Mouse (Mus musculus) spleen, postnatal 10 days (tissue): ENCODE data around the gene Zdhhc17.

Experiments used
- DNase-seq, 2 experiments: peaks; one replicate each; pipeline ENCODE4 v3.0.0; 2021 to 2022; ENCODE audit warnings: low spot score in 2 of 2

Gene Zdhhc17

GRCm38 (mm10) chr10:110921890-110922289 is 88.0 kb downstream of the Zdhhc17 start:
- no peak for DNase-seq

DNA sequence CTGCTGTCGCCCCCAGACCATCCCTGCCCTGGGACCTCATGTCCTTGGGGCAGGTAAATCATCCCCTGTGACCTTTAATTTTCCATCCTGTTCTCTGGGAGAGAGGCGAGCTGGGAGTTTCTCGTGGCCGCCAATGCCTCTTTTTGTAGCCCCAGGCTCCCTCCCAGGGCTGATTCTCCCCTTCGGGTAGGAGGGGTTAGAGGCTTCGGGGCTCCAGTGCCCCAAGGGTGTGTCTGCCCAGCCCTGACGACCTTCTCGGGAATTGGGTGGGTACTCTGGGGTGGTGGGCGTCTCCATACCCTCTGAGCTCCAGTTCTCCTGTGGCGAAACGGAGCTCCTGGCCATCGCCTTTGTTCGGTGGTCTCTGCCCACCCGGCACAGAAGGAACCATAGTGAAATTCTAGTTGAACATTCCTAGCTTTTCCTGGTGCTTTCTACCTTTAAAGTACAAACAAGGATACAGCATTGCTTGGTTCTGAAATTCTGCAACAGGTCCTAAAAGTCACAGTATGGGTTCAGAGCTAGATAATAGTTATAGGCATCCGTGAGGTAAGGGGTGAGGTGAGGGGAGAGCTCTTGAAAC is 89.5 kb downstream of the Zdhhc17 start:
- DNase-seq = no peak

GRCm38 (mm10) chr10:110919531-110920343 is 90.2 kb downstream of the Zdhhc17 start, which contains the start of gene Csrp2:
TSS of gene Csrp2 (plus strand) at chr10:110919789.
- peak; percentile 51 to 81 for DNase-seq

GRCm38 (mm10) chr10:110918414-110919391 is 91.2 kb downstream of the Zdhhc17 start:
- DNase-seq = peak in 1 of 2 experiments; percentile 66

- no peak for DNase-seq
Observed at GRCm38 (mm10) chr10:110917521-110917920, 92.4 kb downstream of the Zdhhc17 start.

- no peak for DNase-seq
Observed at GRCm38 (mm10) chr10:110916666-110917344, 93.1 kb downstream of the Zdhhc17 start.

DNA sequence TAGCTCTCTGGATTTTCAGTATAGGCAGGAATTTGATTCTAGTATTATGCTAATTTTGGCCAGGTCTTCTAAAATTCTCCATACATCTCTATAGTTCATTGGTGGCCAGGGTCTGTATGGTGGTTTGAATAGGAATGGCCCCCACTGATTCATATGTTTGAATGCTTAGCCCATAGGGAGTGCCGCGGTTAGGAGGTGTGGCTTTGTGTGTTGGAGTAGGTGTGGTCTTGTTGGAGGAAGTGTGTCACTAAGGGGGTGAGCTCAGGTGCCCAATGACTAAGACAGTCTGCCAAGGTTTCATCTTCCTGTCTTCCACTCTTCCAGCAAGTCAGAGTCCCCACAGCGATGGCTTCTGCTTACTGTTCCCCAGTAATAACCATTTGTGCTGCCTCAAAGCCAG is 106.1 kb downstream of the Zdhhc17 start:
- no peak for DNase-seq

GRCm38 (mm10) chr10:110899744-110900501 is 110.0 kb downstream of the Zdhhc17 start:
- no peak for DNase-seq
